Mouse (Mus musculus) neural tube, embryonic 13.5 days (tissue): Measurements from ENCODE around the gene Fbxw14. TPM values are rescaled to one million over a fixed set of nuclear protein-coding genes. Genes with fewer than 3 reads are reported as not detected.
"Not testable (repeated sequence)": the region's sequence is repeated elsewhere in the genome, so short reads cannot be mapped to it uniquely, and the experiment has no call there.

Experiments
- ATAC-seq: fragments of 200-750 bp; cut with Nextera tagmentation; 2 replicates; pipeline ENCODE4 v1.8.0; 2017; ENCODE audit warnings: low read depth, mild to moderate bottlenecking, moderate TSS enrichment, moderate library complexity
- H3K27ac ChIP-seq: fragments of 300-500 bp; sonication (generic); replicated peaks from 2 replicates; pipeline ENCODE4 v1.5.1; 2015; ENCODE audit warnings: moderate library complexity, mild to moderate bottlenecking, inconsistent platforms
- H3K27me3 ChIP-seq: fragments of 300-500 bp; sonication (generic); 2 replicates; pipeline ENCODE4 v1.6.1; 2015; ENCODE audit warnings: mild to moderate bottlenecking, inconsistent platforms
- H3K36me3 ChIP-seq: fragments of 300-500 bp; sonication (generic); 2 replicates; pipeline ENCODE4 v1.6.1; 2015; ENCODE audit warnings: mild to moderate bottlenecking, inconsistent platforms
- H3K4me1 ChIP-seq: fragments of 300-500 bp; sonication (generic); replicated peaks from 2 replicates; pipeline ENCODE4 v1.6.1; 2015; ENCODE audit warnings: inconsistent platforms
- H3K4me2 ChIP-seq: fragments of 300-500 bp; sonication (generic); 2 replicates; pipeline ENCODE4 v1.6.1; 2015; ENCODE audit warnings: inconsistent platforms, mild to moderate bottlenecking, moderate library complexity
- H3K4me3 ChIP-seq: fragments of 300-500 bp; sonication (generic); 2 replicates; pipeline ENCODE4 v1.5.1; 2015; ENCODE audit warnings: mild to moderate bottlenecking, inconsistent platforms
- H3K9ac ChIP-seq: fragments of 300-500 bp; sonication (generic); 2 replicates; pipeline ENCODE4 v1.6.1; 2015; ENCODE audit warnings: moderate library complexity, mild to moderate bottlenecking, inconsistent platforms
- H3K9me3 ChIP-seq: fragments of 300-500 bp; sonication (generic); 2 replicates; pipeline ENCODE4 v1.6.1; 2016; ENCODE audit warnings: inconsistent platforms
- WGBS: fragments of 180-500 bp; shearing (Covaris S2); methylation state at CpG from one replicate; pipeline ENCODE4 v1.1.7; 2015; 5-methylcytosine and 5-hydroxymethylcytosine counted together
- polyA plus RNA-seq: library from polyadenylated mRNA; unstranded; fragments of >200 nt; fragmentation: Nextera tagmentation; extraction: Ambion mirVana; gene quantifications from 2 replicates; pipeline ENCODE4 v1.2.1, GENCODE M21; 2015

Fbxw14 gene
- not detected in 2 replicates for polyA plus RNA-seq

GRCm38 (mm10) chr9:109287576-109287975 lies at the start of gene Fbxw14:
Gene Fbxw14 (minus strand): TSS chr9:109287676.
- not testable (repeated sequence) for H3K9ac ChIP-seq, H3K27ac ChIP-seq, H3K36me3 ChIP-seq, H3K4me2 ChIP-seq, H3K4me1 ChIP-seq, H3K4me3 ChIP-seq, H3K27me3 ChIP-seq, ATAC-seq, H3K9me3 ChIP-seq
- 100% methylated on average over 1 of the region's 1 CpGs for WGBS

- Histone ChIP-seq H3K4me3 (no peak overlapping the region), H3K36me3 (no peaks in the 10 kb centered on the region), H3K9me3 (no peaks in the 10 kb centered on the region), H3K4me2 (no peak overlapping the region), H3K4me1 (no peaks in the 10 kb centered on the region), H3K9ac (no peak overlapping the region), H3K27ac (no peak overlapping the region), H3K27me3 (no peaks in the 10 kb centered on the region)
- WGBS, result 70% methylated on average over 2 of the region's 2 CpGs
- no peak for ATAC-seq
Observed at GRCm38 (mm10) chr9:109263041-109263440, 24.4 kb downstream of the Fbxw14 start.

- Histone ChIP-seq H3K4me3 (no peak within 1 kb of the TSS), H3K27me3 (no peaks in the 10 kb centered on the region), H3K4me2 (no peak within 1 kb of the TSS), H3K27ac (no peak within 1 kb of the TSS), H3K36me3 (no peaks in the 10 kb centered on the region), H3K9ac (no peak within 1 kb of the TSS), H3K4me1 (no peaks in the 10 kb centered on the region), H3K9me3 (no peaks in the 10 kb centered on the region)
- WGBS, result 93% methylated on average over 1 of the region's 1 CpGs
- no peak for ATAC-seq
Observed at GRCm38 (mm10) chr9:109234654-109235053, 52.8 kb downstream of the Fbxw14 start, which contains the start of gene Fbxw20. Gene Fbxw20 (minus strand): TSS chr9:109234754.

Other genes with a start within 250 kb of the Fbxw14 start
- gene Shisa5, start 249.1 kb downstream of the Fbxw14 start, polyA plus RNA-seq, result 58.7 and 59.9 TPM in 2 replicates
- gene Trex1, start 227.9 kb downstream of the Fbxw14 start, polyA plus RNA-seq, result 12.4 and 15.0 TPM in 2 replicates
- 26.3 and 29.5 TPM in 2 replicates for gene Atrip, start 213.6 kb downstream of the Fbxw14 start, polyA plus RNA-seq
- gene Ccdc51, start 205.2 kb downstream of the Fbxw14 start, polyA plus RNA-seq, result 14.2 and 15.5 TPM in 2 replicates
- 726 and 792 TPM in 2 replicates for gene Tma7, start 205.1 kb downstream of the Fbxw14 start, polyA plus RNA-seq
- 19.9 and 22.2 TPM in 2 replicates for gene Plxnb1, start 192.3 kb downstream of the Fbxw14 start, polyA plus RNA-seq
- not detected in 2 replicates for gene Fbxw21, start 125.6 kb downstream of the Fbxw14 start, polyA plus RNA-seq
- 0.23 TPM in 1 of 2 replicates, not detected in the other for gene Fbxw13, start 91.7 kb downstream of the Fbxw14 start, polyA plus RNA-seq
- not detected in 2 replicates for gene Fbxw20, start 52.9 kb downstream of the Fbxw14 start, polyA plus RNA-seq
- not detected in 2 replicates for gene Fbxw28, start 52.0 kb upstream of the Fbxw14 start, polyA plus RNA-seq
- not detected in 2 replicates for gene Fbxw22, start 116.6 kb upstream of the Fbxw14 start, polyA plus RNA-seq
- not detected in 2 replicates for gene Fbxw16, start 161.5 kb upstream of the Fbxw14 start, polyA plus RNA-seq
- not detected in 2 replicates for gene Fbxw19, start 208.2 kb upstream of the Fbxw14 start, polyA plus RNA-seq